Mouse (Mus musculus) erythroid progenitor cell, adult 5-6 weeks (primary cell): ENCODE results near the gene A2ml1. TPM values are rescaled to one million over a fixed set of nuclear protein-coding genes. Genes with fewer than 3 reads are reported as not detected.

Experiments
- ATAC-seq: replicated peaks from 2 replicates; pipeline ENCODE4 v1.8.0; 2016; ENCODE audit warnings: moderate number of reproducible peaks, mild to moderate bottlenecking, moderate TSS enrichment, inconsistent platforms; ENCODE audit not compliant: poor library complexity, low FRiP score, severe bottlenecking
- total RNA-seq, 2 experiments: library from RNA; stranded (forward) in 1 of 2; stranded (reverse) in 1 of 2; fragments of 150-400 nt in 1 of 2; fragments of 186-747, 209-891 nt in 1 of 2; gene quantifications; 2 replicates each; pipeline versions ENCODE4 v1.2.3 to v1.2.4; 2015 to 2017; ENCODE audit warnings: low replicate concordance in 2 of 2

The A2ml1 gene
- total RNA-seq, 2 experiments from 2014 or later: not detected

GRCm38 (mm10) chr6:128566589-128566988 is 14.8 kb downstream of the A2ml1 start:
- ATAC-seq: no peak

- ATAC-seq: no peak
Observed at GRCm38 (mm10) chr6:128554049-128554448, 27.4 kb downstream of the A2ml1 start.

- no peak for ATAC-seq
Observed at GRCm38 (mm10) chr6:128549463-128550452, 31.6 kb downstream of the A2ml1 start.

GRCm38 (mm10) chr6:128548532-128548931 is 32.9 kb downstream of the A2ml1 start:
- no peak for ATAC-seq

DNA sequence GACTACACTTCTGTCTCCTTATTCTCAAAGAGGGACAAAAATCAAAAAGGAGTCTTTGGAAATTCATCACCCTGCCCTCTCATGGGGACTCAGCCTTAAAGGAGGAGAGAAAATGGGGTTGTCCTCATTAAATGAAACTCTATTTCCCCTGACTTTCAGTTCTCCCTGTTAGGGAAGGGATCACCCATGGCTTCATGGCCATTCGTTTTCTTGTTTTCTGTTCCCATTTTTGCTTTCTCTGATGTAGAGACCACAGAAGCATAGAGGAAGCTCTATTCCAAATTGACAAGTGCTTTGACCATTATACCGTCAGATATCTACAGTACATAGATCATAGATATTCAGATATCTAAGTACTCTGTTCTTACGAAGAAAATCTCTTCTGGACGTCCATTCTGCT is 36.0 kb downstream of the A2ml1 start:
- ATAC-seq: no peak

- no peak for ATAC-seq
Observed at GRCm38 (mm10) chr6:128543226-128543625, 38.2 kb downstream of the A2ml1 start.

DNA sequence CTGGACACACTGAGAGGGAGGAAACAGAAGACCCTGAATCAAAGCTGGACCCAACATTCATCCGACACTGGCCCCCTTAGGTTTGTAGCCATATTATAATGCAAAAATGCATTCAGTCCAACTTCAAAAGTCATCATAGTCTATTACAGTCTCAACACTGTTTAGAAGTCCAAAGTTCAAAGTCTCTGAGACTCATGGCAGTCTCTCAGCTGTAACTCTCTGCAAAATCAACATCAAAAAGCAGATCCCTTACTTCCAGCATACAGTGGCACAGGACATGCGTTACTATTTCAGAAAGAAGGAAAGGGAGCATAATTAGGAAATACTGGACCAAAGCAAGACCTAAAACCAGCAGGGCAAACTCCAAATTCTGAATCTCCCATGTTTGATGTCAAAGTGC is 46.2 kb downstream of the A2ml1 start:
- no peak for ATAC-seq

- ATAC-seq: no peak
Observed at GRCm38 (mm10) chr6:128533296-128533695, 48.1 kb downstream of the A2ml1 start.

DNA sequence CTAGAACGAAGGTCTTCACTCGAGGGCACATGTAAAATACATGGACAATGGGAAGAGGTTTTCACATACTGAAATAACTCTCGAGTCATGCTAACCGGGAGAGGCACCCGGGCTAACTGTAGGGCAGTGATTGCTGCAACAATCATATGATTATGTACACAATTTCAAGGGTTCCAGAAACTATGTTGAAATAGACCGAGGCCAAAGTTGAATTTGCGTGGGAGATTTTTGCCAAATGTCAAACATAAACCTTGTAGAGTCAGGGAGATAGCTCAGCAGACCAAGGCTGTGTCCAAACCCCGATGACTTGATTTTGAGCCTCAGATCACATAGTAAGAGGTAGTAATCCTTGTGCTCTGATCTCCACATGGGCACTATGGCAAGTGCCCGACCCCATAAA is 48.7 kb downstream of the A2ml1 start:
- ATAC-seq: no peak

DNA sequence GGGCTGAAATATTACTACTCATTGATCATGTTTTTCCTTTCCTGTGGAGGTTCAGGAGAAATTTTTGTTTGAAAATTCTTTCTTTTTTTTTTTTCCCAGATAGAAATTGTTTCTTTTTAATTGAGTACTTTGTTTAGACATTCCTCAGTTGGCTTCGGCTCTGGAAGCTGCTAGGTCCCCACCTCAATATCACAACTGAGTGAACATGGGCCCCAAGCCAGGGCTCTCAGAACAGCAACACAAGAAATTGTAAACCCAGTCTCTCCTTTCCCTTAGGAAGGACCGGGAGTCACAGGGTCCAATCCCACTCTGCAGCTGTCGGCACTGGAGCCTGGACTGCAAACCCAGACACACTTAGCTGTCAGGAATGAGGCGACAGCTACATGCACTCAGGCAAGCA is 52.9 kb downstream of the A2ml1 start:
- no peak for ATAC-seq

DNA sequence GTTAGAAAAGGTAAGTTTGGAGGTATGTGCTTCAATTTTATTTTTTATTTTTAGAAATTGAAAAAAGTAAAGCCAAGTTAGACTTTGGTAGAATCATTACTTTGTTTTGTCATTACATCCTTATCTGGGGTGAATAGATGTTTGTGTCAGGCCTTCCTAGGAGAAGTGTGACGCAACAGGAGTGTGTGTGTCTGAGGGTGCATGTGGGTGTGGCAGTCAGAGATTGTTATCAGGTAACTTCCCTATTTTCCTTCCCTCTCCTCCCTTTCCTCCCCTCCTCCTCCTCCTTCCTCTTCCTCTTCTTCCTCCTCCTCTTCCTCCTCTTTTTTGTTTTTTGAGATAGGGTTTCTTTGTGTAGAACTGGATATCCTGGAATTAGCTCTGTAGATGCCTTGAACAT is 54.3 kb downstream of the A2ml1 start:
- ATAC-seq: no peak

- ATAC-seq: no peak
Observed at GRCm38 (mm10) chr6:128526601-128527000, 54.8 kb downstream of the A2ml1 start, which contains the start of gene Pzp. TSS of gene Pzp (minus strand) at chr6:128526720.

- no peak for ATAC-seq
Observed at GRCm38 (mm10) chr6:128525801-128526200, 55.6 kb downstream of the A2ml1 start.

DNA sequence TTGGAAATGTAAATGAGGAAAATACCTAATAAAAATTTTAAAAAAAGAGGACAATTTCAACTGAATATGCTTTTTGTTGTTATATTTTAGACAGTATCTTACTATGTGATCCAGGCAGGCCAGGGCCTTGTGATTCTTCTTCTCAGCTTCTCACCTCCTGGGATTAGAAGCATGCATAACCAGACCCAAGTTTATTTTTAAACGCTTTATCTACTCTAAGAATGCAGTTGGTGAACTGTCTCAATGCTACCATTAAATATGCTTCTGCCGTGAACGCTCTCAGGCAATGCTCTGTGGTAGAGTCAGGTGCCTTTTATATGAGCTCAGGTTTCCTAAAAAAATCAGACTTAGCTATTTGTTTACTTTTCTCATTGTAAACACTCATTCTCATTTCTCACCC is 58.0 kb downstream of the A2ml1 start:
- ATAC-seq: no peak

- no peak for ATAC-seq
Observed at GRCm38 (mm10) chr6:128519159-128519558, 62.2 kb downstream of the A2ml1 start.

DNA sequence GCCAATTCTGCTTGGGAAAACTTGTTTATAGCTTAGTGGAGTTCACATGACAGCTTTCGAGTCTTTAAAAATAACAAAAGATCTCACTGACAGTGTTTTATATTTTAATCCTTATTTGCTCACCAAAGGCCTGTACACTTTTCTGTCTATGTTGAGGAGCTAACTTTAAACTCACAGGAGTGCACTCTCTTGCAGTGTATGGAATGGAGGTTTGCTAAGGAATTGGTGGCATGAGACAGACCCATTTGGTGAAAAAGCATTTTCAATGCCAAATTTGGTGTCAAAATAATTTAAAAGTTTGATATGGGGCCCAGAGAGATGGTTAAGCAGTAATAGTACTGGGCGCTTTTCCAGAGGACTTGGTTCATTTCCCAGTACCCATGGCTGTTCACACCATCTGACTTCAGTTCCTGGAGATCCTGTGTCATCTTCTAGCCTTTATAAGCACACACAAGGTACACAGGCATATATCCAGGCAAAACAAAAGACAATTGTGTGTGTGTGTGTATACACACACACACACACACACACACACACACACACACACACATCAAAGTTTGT is 75.7 kb downstream of the A2ml1 start:
- no peak for ATAC-seq

DNA sequence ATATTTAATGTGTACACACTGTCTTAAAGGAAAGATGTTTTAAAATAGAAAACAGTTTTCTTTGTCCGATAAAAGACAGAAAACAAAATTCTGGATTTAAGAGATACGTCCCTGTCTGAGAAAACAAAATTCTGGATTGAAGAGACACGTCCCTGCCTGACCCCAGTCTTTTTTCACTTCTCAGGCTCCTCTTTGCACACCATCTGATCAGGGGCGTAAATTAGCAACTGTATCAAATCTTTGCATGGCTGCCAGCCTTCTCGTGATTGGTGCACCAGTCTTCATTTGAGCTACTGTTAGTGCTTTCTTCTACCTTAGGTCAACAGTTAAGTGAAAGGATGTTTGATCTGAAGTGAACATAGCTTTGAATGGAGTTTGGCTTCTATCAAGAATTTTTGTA is 76.7 kb downstream of the A2ml1 start:
- no peak for ATAC-seq

- ATAC-seq: no peak
Observed at GRCm38 (mm10) chr6:128495346-128495745, 86.1 kb downstream of the A2ml1 start.

DNA sequence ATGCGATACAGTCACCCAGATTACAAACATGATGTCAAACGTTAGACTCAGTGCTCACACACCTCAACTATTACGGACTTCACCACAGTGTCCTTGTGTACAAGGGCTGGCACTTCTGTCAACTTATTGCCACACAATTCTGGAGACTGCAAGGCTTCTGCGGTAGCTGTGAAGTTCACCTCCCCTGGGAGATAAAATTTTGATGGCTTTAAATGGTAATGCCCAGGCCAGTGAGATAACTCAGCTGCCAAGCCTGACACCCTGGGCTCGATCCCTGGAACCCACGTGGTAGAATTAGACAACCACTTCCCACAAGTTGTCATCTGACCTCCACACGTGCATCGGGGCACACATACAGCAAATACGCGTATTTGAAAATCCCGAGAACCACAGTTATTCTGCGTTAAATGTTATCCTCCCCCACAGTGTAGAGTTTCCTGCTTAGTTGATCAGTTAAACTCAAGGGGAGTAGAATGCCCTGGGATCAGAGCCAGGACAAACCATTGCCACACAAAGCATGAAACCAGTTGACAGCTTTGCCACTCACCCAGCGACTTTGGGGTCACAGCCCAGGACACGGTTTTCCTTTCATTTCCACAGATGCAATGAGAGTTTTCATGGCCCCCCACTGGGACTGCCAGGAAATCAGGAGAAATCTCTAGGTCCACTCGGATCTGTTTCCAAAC is 86.6 kb downstream of the A2ml1 start:
- no peak for ATAC-seq

DNA sequence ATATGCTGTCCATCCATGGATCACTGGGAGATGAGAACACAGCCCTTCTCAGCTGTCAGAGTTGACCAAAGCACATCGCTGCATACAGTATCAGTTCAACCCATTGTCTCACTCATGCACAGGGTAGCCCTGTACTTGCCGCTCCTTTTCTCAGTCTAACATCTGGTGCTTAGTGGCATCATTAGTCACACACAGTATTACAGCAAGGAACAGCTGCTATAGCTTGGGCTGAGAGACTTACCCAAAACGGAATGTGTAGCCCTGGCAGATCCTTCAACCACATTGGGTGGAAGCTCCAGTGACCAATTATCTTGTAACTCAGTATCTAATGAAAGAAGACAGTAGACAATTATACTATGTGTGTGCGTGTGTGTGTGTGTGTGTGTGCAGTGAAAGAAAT is 89.5 kb downstream of the A2ml1 start:
- ATAC-seq: no peak

DNA sequence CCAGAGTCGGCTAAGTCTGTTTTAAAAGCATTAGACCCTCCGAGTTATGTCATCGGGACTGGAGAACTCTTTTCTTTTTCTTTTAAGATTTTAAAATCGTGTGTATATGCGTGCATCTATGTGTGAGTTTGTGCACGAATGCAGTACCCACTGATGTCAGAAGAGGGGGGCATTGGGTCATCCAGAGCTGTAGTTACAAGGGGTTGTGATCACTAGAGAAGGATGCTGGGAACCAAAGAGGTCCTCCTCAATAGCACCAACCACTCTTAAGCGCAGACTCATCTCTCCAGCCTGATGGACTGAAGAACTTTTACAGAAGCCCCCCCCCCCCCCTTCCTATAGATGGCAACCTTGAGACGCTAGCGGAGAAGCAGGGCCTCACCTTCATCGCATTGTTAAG is 91.3 kb downstream of the A2ml1 start:
- ATAC-seq: no peak
